Mouse (Mus musculus): ENCODE results near the gene Fam78b. TPM values are rescaled to one million over a fixed set of nuclear protein-coding genes. Genes with fewer than 3 reads are reported as not detected.

Gene Fam78b
- total RNA-seq, 2 experiments from 2014 or later, result 0.38 TPM; not detected in 1

DNA sequence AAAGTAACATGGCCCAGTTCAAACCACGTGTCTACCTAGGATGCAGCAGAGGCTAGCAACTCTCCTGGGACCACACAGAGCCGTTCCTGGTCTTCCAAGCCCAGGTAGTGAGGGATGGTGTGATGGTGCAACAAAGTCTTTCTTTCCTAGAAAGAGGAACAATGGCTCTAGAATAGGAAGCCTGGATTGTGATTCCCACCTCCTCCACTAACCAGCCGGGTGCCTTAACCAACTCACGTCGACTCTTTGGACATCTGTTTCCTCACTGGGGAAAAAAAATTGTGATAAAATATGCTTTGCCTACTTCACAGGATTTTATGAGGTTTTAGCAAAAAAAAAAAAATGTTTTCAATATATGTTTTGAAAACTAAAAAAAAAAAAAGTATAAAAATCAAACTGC lies 134.5 kb downstream of the Fam78b start:
- ATAC-seq (replicated peaks; ENCODE audit: low FRiP score, low TSS enrichment, poor library complexity, severe bottlenecking), result no peak

All from megakaryocyte-erythroid progenitor cell, adult 5-6 weeks (primary cell).